Mouse (Mus musculus) urinary bladder, postnatal 10 days (tissue): ENCODE data around the gene Tmem74b.

Experiments
- DNase-seq: peaks from one replicate; pipeline ENCODE4 v3.0.0; 2022; ENCODE audit warnings: low spot score

Gene Tmem74b

GRCm38 (mm10) chr2:151742084-151742483, 40.3 kb downstream of the Tmem74b start:
- DNase-seq: no peak

GRCm38 (mm10) chr2:151742850-151743679, 41.3 kb downstream of the Tmem74b start:
- no peak for DNase-seq

DNA sequence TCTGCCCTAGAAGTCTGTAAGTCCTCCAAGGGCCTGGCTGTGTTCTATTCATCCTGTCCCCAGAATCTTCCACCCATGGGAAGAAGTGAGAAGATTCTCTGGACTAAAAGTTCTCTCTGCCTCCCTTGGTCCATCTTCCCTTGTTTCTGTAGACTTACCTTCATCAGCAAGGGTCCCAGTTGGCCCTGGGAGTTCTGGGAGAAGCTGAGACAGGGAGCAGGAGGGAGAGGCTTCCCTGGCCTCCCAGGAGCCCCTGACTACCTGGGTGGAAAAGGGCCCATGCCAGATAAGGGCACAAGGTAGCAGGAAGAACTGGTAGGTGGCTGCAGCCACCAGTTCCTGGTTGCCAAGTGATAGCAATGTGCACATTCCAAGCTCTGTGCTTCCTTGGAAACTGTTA, 42.0 kb downstream of the Tmem74b start, which contains the start of gene Psmf1:
Gene Psmf1 (minus strand): TSS at position 342 of the 400 bp plus-strand sequence.
- DNase-seq: no peak

DNA sequence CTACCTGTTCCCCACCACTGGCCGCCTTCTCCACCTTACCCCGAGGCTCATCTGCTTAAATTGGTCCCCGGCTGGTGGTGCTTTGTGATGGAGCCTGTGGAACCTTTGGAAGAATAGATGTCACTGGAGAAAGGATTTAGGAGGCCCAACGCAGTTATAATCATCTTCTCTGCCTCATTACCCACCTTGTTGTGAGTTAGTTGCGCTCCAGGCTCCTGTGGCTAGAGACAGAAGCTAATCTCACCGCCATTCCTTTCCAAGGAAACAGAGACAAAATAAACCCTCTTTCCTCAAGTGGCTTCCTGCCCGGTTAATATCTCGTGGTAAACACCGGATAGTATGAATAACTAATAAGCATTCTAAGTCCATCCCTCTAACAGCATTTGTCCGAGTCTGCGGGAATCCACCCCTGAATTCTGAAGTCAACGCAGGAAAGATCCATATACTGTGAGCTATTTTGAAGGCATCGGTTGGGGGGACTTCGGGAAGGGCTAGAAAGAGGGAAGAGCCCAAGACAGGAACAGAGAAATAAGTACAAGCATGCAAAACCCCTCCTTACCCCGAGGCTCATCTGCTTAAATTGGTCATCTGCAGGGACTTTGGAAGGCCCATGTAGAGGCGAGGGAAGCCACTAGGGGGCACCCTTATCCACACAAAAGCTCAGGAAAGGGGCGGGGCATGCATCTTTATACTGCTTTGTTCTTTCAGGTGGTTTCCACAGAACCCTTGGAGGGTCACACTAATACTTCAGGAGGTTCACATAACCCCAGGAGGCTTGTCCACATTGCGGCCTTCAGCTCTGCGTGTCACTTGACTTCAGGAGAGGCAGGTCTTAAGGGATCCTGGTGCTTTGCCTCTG, 46.3 kb downstream of the Tmem74b start:
- DNase-seq: no peak

DNA sequence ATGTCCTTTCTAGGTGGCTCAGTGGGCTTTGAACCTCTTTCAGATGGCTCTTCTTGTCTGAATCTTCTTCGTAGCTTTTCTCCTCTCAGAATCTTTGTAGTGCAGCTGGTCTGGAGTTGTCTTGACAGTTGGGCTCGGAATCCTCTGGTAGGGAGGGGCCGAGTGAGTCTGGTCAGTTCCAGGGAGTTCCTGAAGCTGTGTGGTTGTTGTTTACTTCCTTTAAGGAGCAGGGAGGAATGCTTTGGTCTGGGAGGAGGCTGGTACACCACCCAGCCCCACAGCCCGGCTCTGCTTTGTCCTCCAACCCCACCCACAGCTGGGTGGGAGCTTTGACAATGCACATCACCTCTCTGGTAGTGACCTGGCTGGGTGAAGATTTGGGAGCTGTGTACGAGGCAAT, 49.5 kb downstream of the Tmem74b start:
- no peak for DNase-seq

GRCm38 (mm10) chr2:151756277-151757061, 54.7 kb downstream of the Tmem74b start:
- DNase-seq: no peak

DNA sequence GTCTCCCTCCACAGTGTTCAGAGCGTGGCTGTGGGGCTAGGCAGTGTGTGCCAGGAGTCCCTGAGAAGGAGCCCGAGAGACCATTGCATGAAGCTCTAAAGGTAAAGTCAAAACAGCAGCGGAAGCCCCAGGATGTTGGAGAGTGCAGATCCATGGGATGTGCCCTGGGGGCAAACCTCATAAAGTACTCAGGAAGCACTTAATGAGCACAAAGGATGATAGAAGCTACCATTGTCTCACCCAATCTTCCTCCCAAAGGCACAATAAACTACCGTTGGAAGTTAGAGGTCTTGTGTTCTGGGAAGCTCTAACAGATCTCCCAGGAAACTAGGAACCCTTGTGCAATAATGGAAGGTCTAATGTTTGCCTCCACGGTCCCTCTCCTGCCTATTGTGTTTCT, 55.6 kb downstream of the Tmem74b start:
- DNase-seq: no peak

GRCm38 (mm10) chr2:151758806-151759353, 57.1 kb downstream of the Tmem74b start:
- no peak for DNase-seq
